ENCODE assay signal across 13 mouse cellular contexts in genomic region chr5:23401999-23402398, GRCm38 (mm10). TPM values are rescaled to one million over a fixed set of nuclear protein-coding genes. Genes with fewer than 3 reads are reported as not detected.
A peak's percentile ranks its signal among the peaks of the same experiment; 100 is the strongest.
DNase-seq lines count a peak whose midpoint lies in the region; ATAC-seq lines count a peak whose summit lies in the region.
"Had no signal": no experiment of that assay in that cellular context is flagged by ENCODE, and none has a peak within 500 bp of the region (broad histone marks: within the 10 kb centered on the region; RNA-seq: fewer than 3 reads in every experiment).

No protein-coding gene starts in this region.

- H3K4me2 ChIP-seq in limb, embryonic 15.5 days: no peak overlapping the region
- no peak overlapping the region for H3K4me2 ChIP-seq in stomach, embryonic 14.5 days (replicated peaks; ENCODE audit: low read depth, low read length)
- H3K4me2 ChIP-seq: heart, embryonic 12.5 days; liver, embryonic 15.5 days had no signal

- no peaks in the 10 kb centered on the region for H3K27me3 ChIP-seq in limb, embryonic 15.5 days
- H3K27me3 ChIP-seq in limb, embryonic 10.5 days (ENCODE audit: low read depth, poor library complexity, severe bottlenecking): no peaks in the 10 kb centered on the region
- no peaks in the 10 kb centered on the region for H3K27me3 ChIP-seq in stomach, embryonic 14.5 days (ENCODE audit: control insufficient read depth, insufficient read depth, low read length)
- H3K27me3 ChIP-seq: heart, embryonic 12.5 days; liver, embryonic 15.5 days had no signal

- no peak overlapping the region for H3K9ac ChIP-seq in limb, embryonic 15.5 days
- H3K9ac ChIP-seq in stomach, embryonic 14.5 days (replicated peaks; ENCODE audit: low read depth, low read length): no peak overlapping the region
- H3K9ac ChIP-seq: heart, embryonic 12.5 days; liver, embryonic 15.5 days had no signal

- WGBS in limb, embryonic 15.5 days: 24% methylated on average over 2 of the region's 2 CpGs
- WGBS in limb, embryonic 10.5 days: 48% methylated on average over 1 of the region's 2 CpGs
- 30% methylated on average over 2 of the region's 2 CpGs for WGBS in stomach, embryonic 14.5 days

- peaks cover 4% of the 10 kb centered on the region; the same call in 1 of the 2 replicates for H3K4me1 ChIP-seq in limb, embryonic 15.5 days
- H3K4me1 ChIP-seq in limb, embryonic 10.5 days: no peaks in the 10 kb centered on the region
- H3K4me1 ChIP-seq in stomach, embryonic 14.5 days (ENCODE audit: control insufficient read depth, insufficient read depth, low read length): no peaks in the 10 kb centered on the region
- H3K4me1 ChIP-seq: hindbrain, embryonic 10.5 days; liver, embryonic 15.5 days had no signal

- H3K4me3 ChIP-seq in limb, embryonic 15.5 days: no peak overlapping the region
- no peak overlapping the region for H3K4me3 ChIP-seq in limb, embryonic 10.5 days
- no peak overlapping the region for H3K4me3 ChIP-seq in stomach, embryonic 14.5 days (ENCODE audit: low read depth, low read length)
- H3K4me3 ChIP-seq: heart, embryonic 12.5 days; hindbrain, embryonic 10.5 days; liver, embryonic 15.5 days had no signal

- H3K36me3 ChIP-seq in limb, embryonic 15.5 days: peaks cover 30% of the 10 kb centered on the region
- peaks cover 56% of the 10 kb centered on the region for H3K36me3 ChIP-seq in limb, embryonic 10.5 days
- H3K36me3 ChIP-seq in stomach, embryonic 14.5 days (ENCODE audit: control insufficient read depth, insufficient read depth, low read length): peaks cover 18% of the 10 kb centered on the region

- ATAC-seq in limb, embryonic 15.5 days (ENCODE audit: insufficient number of reproducible peaks, low FRiP score, low TSS enrichment, low read depth): no peak
- ATAC-seq in stomach, embryonic 14.5 days (ENCODE audit: insufficient number of reproducible peaks, insufficient read depth, low FRiP score, low read depth): 0 out of 2 replicates have a peak, but pooled peaks have one; percentile 47

- H3K27ac ChIP-seq in limb, embryonic 15.5 days: peak overlapping the region; percentile 60
- H3K27ac ChIP-seq in limb, embryonic 10.5 days: no peak overlapping the region
- no peak overlapping the region; the same call in 1 of the 2 replicates for H3K27ac ChIP-seq in stomach, embryonic 14.5 days (ENCODE audit: low read length)
- H3K27ac ChIP-seq: hindbrain, embryonic 10.5 days; liver, embryonic 15.5 days had no signal

- DNase-seq in adrenal gland, postnatal 14 days: peak; percentile 61
- DNase-seq in adrenal gland, postnatal 4 days (ENCODE audit: low spot score in 2 of 2): no peak
- DNase-seq in limb, embryonic 10.5 days (ENCODE audit: low spot score): no peak
- DNase-seq in adrenal gland, postnatal 36 days: peak; percentile 56 to 67
- DNase-seq in left cerebral cortex, adult 11 months (ENCODE audit: low spot score): no peak
- DNase-seq in spleen, adult 18-20 months: no peak
- DNase-seq: cerebellum, adult 9-11 months; gastrocnemius, postnatal 10 days had no signal

- H3K9me3 ChIP-seq in limb, embryonic 15.5 days: no peaks in the 10 kb centered on the region
- no peaks in the 10 kb centered on the region for H3K9me3 ChIP-seq in limb, embryonic 10.5 days (replicated peaks)
- H3K9me3 ChIP-seq in stomach, embryonic 14.5 days (ENCODE audit: control insufficient read depth, low read depth, low read length): no peaks in the 10 kb centered on the region
- H3K9me3 ChIP-seq: heart, embryonic 12.5 days; hindbrain, embryonic 10.5 days; liver, embryonic 15.5 days had no signal

RNA-seq across cellular contexts. Expression of gene Kmt2e, which starts 32.2 kb away (rescaled TPM):
- 64.2 and 77.2 TPM in 2 replicates for total RNA-seq in adrenal gland, postnatal 14 days (2021)
- total RNA-seq in adrenal gland, postnatal 4 days (2021): 10 to 100 TPM; 90.0 to 93.1 TPM
- polyA plus RNA-seq in limb, embryonic 15.5 days (2015; fragmentation: Nextera tagmentation; extraction: Ambion mirVana): 105 and 109 TPM in 2 replicates
- 70.0 and 95.4 TPM in 2 replicates for polyA plus RNA-seq in limb, embryonic 10.5 days (2016; fragmentation: Nextera tagmentation; extraction: Ambion mirVana)
- total RNA-seq in adrenal gland, postnatal 36 days (2021): 10 to 100 TPM; 63.5 to 68.5 TPM
- 103 TPM in 2 replicates for polyA plus RNA-seq in stomach, embryonic 14.5 days (2014; fragmentation: Nextera tagmentation; extraction: Ambion mirVana)

Comparison
In these comparisons a context has a peak if more than half of its experiments do, and no peak if none do; other contexts are left out.
1. DNase-seq: peak in adrenal gland, postnatal 14 days (single experiment) and adrenal gland, postnatal 36 days (2 of 2); none in adrenal gland, postnatal 4 days (0 of 2), limb, embryonic 10.5 days (single experiment), left cerebral cortex, adult 11 months (single experiment) and spleen, adult 18-20 months (0 of 2).